Mouse (Mus musculus) cerebellum, postnatal 10 days (tissue): ENCODE data around the gene Magohb.
"Not testable (repeated sequence)": the region's sequence is repeated elsewhere in the genome, so short reads cannot be mapped to it uniquely, and the experiment has no call there.

ENCODE experiments used
- DNase-seq, 2 experiments: peaks; one replicate each; pipeline ENCODE4 v3.0.0; 2021; ENCODE audit warnings: mixed read lengths in 2 of 2

The Magohb gene

DNA sequence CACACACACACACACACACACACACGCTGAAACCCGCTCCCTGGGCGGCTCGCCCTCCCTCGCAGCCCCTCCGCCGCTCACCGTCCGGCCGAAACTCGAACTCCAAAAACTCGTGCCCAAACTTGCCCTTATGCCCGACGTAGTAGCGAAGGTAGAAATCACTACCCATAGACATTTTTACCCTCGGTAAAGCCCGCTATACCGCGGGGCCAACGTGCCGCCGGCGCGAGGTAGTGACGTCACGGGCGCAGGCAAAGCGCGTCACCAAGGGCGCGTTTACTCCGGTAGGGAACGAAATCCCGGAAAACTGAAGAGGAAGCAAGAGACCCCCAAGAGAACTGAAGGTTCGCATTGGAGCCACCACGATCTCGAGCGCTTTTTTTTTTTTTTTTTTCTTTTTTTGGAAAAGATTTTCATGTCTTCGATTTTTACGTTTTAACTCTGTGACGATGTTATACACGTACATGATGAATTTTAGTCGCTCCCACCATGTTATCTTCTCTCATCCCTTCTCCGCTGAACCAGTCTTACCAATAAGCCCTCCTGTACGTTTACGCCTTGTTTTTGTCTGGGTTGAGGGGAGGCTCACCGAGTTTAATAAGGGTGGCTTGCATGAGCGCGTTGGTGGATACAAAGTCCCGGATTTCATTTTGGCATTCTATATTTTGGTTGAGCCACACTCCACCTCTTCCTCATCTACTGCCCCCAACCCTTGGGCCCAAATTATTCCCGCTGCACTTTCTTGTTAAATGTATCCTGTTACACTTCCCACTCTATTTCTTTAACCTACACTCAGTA, at the start of gene Magohb:
Magohb (minus strand) TSS at position 254 of the 798 bp plus-strand sequence.
- DNase-seq = peak; percentile 96 to 98

DNA sequence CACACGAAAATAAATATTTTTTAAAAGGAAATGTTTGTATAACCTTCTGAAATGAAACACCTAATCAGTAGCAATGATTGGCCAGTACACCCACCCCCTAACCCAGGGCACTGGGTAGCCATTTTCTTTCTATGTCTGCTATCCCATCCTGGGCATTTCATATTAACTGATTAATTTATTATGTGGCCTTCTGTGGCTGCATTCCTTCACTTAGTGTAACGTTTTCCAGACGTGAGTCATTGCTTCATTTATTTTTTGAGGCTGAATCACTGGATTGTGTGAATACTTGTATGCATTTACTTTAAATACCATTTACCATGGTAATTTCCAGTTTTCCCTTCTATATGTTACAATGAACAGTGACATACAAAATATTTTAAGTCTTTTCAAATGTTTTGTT, 47.0 kb upstream of the Magohb start:
- no peak for DNase-seq

DNA sequence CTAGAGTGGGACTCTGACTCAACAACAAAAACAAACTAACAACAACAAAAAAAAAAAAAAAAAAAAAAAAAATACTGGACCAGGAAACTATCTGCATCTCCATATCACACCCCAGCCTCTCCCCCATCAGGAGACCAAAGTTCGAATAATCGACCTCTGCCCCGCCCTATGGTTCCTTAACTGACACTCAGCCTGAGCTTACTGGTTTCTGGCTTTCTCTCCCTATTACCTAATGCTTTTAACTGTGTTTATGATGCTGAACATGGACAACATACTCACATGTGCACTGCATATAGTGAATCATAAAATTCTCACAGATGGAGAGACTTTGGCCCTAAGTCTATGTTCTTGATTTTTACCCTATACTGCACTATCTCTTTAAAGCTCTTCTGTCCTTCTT, 46.3 kb upstream of the Magohb start:
- DNase-seq = no peak

DNA sequence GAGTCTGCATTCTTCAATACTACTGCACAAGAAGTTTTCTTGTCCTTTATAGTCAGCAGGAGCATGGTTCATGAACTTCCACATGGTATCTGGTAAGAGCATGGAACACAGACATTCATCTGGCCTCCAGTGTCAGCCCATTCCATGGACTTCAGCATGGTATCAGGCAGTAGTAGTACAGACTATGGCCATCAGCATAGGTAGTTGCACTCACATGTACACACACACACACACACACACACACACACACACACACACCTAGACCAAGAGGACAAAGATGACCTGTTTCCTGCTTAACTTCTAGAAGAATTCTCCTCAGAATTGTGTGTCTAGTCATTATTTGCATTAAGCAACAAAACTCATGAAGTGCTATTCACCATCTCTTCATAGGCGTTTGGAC, 45.7 kb upstream of the Magohb start:
- no peak for DNase-seq

DNA sequence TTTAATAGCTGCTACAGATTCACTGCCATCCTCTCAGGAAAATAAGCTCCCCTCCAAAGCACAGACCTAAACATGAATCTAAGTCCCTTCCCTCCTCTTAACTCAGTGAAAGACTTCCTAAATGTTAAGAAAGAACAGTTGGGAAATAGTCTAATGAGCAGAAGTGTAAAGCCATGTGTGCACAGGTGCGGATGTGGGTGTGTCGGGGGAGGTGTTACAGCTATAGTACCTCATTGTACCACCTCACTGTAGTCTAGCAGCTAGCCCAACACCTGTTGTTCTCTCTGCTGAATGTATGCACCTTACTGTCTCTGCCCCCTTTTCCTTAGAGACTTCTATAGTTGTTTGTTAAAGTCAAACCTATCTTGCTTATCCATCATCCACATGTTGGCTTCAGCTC, 34.0 kb upstream of the Magohb start:
- DNase-seq = no peak

DNA sequence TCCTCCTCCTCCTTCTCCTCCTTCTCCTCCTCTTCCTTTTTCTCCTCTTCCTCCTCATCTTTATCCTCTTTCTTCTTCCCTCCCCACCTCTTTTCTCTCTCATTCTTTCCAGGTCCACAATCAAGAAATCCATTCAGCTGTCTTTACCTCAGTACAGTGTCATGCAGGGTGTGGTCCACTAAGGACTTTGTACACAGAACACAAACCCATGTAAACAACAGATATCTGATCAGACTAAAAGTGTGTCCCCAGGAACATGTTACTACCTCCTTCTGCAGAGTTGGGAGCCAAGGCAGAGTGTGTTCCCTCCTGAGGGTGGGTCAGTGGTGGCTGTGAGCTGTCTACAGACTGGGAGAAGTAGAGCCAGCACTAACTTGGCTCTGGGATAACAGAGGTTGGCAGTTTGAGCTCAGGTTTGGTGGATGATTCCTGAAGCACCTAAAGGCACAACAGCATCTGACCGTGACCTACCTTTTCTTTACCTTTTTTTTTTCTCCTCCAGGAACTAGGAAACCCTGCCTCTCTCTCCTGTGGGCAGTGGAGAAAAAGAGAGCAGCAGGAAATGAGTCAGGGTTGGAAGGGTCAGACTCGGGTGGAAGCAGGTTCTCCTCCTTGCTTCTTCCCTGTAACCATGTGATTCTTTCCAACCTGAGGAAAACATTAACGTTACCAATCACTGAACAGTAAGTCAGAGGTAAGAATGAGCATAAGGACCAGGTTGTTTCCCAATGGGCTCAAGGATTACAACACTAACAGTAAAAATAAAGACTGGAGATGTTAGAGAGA, 29.0 kb upstream of the Magohb start:
- DNase-seq = no peak

DNA sequence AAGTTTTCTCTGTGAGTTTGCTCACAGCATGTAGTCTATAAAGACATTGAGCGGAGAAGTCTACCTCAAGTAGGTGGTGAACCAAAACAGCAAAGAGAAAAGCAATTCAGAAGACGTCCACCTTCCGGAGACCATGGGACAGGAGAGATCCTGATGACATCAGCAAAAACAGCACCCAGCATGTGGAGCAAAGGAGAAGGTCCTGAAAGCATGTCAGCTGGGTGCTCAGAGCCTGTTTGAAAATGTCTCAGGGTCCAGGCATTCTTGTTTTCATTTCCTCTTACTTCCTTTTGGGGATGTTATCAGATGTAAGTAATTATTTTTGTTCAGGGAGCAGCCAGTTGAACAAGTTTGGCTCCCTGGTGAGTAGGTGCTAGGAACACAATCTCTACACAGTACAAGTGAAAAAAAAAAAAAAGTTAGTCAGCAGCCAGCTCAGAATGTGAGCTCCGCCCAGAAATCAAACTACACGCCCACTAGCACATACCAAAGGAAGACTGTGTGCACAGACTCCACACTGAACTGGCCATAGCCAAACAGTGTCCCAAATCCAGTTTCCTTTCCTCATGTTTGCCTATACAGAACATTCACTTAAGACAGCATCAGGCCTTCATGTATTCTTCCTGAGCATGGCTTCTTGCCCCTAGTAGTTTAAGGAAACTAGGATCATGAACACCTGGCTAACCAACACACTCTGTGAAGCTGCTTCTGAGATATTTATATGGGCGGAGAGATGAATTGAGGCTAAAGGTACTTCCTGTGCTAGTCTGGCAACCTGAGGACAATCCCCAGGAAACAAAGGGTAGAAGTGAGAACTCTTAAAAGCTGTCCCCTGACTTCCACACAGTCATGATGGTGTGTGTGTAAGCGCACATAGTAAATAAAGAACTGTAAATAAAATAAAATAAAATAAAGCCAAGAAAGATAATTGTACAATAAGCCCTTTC, 23.4 kb upstream of the Magohb start:
- DNase-seq = no peak

DNA sequence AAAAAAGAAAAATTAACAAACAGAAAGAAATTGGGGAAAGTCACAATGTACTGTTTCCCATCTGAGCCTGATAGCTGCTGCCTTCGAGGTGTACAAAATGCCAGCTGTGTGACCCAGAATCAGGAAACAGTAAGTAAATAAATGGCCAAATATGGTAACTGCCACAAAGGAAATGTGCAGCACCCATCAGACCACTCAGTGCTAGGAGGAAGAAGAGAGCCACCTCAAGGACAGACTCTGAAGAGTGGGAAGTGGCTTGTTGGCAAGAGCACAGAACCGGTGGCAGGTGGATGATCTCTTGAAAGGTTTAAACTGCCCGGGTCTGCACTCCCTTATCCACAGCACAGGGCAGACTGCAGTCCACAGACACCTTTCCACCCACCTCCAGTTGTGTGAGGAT, 15.0 kb upstream of the Magohb start:
- DNase-seq = no peak

DNA sequence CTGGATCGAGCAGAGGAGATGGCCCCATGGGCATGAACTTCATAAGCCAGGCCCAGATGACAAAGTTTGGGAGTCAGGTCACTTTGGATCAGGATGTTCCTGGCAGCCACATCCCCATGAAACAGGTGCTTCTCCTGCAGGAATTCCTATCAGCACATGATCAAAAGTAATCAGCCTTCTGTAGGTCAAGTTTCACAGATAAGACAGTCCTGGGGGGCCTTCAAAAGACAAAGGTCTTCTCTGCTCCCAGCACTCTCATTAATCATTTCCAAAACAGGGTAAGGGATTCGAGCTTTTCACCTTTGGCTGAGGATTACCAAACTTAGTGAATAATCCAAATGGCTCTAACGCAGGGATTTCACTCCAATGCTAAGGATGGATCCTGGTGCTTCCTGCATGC, 11.7 kb upstream of the Magohb start:
- DNase-seq = no peak

DNA sequence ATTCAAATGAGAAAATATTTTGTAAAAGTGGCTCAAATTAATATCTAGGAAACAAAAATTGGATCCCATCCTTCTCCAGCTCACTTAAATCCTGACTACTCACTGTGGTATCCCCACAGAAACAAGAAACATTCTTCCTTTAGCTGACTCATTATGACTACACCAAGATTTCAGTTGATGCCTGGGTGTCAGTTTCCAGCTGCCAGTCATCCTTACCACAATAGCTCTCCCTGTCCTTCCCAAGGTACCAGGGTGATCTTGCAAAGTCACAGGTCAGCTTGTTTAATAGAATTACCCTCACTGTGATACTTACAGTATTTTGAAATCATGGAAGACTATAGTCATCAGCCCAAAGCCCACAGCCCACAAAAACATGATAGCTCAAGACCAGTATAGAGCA, 5.5 kb upstream of the Magohb start:
- DNase-seq = no peak

DNA sequence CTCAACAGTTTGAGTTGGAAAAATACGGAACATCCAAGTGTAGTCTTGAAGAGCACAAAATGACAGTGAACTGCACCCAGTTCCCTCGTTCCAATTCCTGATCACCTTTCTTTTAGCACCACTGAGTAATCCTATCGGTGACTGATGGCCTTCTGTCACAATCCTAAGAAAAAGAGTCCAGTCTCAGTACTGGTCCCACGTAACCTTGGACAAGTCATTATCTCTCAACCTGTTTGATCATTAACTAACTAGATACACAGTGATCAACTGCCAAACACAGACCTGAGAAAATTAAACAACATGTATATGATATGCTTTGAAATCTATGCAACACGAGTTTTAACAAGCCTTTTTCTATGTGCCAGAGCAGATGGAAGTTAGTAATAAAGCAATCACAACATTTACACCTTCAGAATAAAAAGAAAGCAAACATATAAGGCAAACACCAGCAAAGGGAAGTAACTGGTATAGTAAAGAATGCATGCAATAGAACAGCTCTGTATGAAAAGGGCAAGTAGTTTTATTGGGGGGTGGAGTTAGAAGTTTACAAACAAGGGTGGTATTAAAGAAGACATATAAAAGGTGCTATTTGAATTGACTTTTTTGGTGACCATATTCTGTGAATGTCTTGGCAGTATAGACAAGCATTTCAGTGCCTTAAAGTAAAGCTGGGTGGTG, 1.5 kb upstream of the Magohb start:
- DNase-seq = no peak

DNA sequence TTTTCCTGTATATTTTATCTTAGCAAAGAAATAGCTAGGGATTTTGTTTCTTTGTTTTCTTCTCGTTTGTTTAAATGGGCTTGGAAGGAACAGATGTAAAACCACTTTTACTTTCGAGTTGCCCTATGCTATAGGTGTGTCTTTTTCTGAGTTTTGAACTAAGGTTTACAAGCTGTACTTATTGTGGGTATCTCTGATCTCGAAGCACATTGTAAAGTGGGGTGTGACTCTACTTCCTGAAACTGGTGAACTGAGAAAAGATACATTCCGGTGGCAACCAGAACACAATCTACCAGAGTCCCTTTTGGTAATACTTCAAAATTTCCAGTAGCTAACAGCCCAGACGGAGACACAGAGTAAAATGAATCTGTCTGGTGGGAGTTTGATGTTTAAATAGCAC, 872 bp upstream of the Magohb start:
- no peak for DNase-seq

DNA sequence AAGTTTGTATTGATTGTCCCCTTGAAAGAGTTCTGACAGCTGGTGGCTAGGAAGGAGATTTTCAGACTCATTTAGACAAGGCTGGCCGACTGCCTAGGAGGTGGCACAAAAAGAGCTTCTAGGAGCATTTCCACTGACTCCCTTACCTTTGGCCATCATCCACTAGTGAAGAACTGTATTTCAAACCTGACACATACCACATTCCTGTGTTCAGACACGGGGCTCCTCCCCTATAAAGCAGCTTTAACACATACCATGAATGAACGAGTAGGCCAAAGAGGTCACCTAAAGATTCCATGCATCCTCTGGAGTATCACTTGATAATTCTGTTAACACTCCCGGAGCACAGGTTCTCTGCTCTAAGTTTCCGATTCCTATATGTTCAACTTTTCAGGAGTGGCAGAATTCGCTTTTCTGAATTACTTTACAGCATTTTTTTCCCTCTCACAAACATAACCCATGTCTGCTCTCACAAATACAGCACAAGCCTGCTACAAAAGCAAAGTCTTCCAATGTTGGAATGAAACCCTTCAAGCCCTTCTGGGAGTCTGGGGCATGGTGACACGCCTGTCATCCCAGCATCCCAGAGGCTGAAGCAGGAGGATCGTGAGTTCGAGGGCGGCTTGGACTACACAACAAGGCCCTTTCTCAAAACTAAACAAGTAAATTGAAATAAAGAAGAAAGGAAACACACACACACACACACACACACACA, 611 bp downstream of the Magohb start:
- peak; percentile 14 to 15 for DNase-seq

DNA sequence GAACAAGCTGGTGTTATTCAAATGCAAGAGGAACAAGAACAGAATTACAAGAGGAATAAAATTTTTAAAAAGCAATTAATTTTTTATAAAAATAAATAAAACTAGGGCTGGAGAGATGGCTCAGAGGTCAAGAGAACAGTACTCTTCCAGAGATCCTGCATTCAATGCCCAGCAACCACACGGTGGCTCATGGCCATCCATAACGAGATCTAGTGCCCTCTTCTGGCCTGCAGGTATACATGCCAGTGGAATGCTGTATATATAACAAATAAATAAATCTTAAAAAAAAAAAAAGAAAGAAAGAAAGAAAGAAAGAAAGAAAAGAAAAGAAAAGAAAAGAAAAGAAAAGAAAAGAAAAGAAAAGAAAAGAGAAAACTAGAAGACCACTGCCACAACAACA, 2.6 kb downstream of the Magohb start:
- peak; percentile 66 to 76 for DNase-seq

DNA sequence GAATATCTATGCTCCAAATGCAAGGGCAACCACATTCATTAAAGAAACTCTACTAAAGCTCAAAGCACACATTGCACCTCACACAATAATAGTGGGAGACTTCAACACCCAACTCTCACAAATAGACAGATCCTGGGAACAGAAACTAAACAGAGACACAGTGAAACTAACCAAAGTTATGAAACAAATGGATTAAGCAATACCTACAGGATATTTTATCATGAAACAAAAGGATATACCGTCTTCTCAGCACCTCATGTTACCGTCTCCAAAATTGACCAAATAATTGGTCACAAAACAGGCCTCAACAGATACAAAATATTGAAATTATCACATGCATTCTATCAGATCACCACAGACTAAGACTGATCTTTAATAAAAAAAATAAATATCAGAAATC, 14.9 kb downstream of the Magohb start:
- DNase-seq = not testable (repeated sequence)

DNA sequence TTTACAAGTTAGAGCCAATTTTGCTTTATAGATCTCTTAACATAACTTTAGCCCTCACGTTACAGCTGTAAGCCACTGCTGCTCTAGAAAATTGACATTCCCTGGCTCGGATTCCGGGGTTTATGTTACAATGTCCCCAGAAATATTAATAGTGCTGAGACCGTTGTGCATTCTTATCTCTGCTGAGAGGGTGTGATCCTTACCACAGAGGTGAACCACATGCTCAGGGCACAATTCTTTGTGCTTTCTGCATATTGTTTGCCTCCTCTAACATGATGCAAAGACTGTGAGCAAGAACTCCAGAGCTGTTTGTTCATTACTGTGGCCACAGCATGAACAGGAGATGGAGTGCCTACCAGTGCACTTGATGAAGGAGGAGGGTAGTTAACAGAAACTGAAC, 16.4 kb downstream of the Magohb start:
- DNase-seq = no peak

DNA sequence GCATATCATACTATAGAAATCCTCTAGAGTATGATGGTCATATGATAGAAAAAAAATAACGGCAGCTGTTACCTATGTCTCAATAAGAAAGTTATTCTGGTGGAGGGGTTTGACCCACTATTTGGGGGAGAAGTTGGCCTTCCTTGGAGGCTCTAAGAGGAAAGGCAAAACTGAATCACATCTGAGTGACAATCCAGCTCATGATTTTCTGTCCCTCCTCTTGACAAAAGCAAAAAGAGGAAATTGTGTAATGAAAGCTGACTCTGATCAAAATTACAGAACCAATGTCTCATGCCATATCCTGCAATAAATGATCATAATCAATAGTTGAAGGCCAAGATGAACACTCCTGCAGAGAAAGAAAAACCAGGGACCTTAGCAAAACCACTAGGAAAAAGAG, 20.7 kb downstream of the Magohb start:
- DNase-seq = no peak

DNA sequence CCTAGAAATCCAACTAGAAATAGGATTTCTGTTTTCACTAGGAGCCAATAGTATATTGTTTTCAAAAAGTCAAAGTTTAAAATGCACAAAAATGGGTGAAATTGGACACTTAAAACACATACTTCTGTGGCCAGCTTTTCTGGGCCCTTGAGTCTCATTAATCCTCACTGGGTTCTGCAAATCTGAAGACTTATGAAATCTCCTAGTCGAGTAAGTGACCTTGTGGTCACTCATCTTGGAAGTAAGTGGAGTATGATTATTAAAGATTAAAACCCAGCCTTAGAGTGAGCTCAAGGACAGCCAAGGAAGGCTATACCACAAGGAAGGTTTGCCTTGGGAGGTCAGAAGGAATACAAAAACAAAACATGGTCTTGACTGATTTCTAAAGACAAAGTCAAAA, 22.7 kb downstream of the Magohb start:
- no peak for DNase-seq

DNA sequence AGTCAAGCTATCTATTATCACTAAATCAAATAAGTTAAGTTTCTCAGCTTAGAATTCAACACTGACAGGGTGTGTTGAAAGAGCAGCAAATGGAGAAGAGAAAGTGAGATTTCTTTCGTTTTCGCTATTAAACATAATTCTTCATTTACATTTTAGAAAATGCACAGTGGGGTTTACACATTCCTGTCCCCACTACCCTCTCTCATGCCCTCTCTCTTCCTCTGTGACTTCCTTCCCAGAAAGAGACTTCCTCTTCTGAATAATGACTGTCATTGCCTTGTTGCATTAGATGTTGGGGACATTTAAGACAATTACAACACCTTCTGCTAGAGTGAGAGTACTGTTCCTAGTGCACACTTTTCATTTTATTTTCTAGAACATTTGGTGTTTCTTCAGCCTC, 23.4 kb downstream of the Magohb start:
- DNase-seq = no peak

DNA sequence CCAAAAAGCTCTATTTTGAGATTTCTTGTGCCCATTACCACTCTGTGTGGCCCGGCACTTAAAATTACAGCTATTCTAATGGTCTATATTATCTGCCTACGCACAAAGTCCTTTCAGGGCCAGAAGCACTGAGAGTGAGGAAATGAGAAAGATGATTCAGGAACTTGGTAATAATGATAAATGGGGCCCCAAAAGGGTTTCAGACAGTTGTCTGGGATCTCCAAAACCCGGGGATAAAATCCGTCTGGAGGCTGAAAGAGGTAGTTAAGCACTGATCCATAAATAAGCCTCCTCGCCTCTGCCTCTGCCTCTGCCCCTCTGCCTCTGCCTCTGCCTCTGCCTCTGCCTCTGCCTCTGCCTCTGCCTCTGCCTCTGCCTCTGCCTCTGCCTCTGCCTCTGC, 28.9 kb downstream of the Magohb start:
- DNase-seq = no peak

DNA sequence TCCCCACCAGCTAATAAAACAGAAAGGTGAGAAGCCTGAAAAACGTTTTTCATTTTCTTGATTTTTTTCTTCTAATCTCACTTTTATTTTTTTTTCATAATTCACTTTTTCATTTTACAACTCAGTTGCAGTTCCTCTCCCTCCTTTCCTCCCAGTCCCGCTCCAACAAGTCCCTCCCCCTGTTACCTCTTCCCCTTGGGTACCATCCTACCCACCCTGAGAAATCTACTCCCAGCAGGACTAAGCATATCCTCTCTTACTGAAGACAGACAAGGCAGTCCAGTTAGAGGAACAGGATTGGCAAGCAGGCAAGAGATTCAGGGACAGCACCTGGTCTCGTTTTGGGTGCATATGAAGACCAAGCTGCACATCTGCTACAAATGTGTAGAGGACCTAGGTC, 30.3 kb downstream of the Magohb start:
- no peak for DNase-seq

DNA sequence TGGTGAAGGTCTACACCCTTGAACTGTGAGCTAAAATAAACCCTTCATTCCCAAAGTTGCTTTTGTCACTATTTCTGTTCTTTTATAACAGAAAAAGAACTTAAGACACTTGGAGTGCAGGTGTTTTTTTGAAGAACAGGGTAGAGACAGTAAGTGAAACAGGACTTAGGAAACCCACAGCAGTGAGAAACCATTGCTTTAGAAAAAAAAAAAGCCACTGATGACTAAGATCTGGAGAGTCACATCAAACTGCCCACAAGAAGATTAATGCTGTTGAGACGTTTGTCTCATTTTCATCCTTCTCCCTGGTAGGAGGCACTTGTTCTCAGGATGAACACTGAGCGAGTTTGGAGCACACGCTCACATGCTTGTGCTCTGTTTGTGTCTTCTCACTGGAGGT, 31.0 kb downstream of the Magohb start:
- DNase-seq = no peak
